Mouse (Mus musculus): ENCODE results near the gene Slc22a21. TPM values are rescaled to one million over a fixed set of nuclear protein-coding genes. Genes with fewer than 3 reads are reported as not detected.
A peak's percentile ranks its signal among the peaks of the same experiment; 100 is the strongest.
"Not testable (repeated sequence)": the region's sequence is repeated elsewhere in the genome, so short reads cannot be mapped to it uniquely, and the experiment has no call there.

The Slc22a21 gene
- polyA plus RNA-seq, 1 experiment from 2014 or later, result 12.9 TPM

- Histone ChIP-seq H3K4me2 (replicated peaks; ENCODE audit: low read depth, low read length) (no peak overlapping the region), H3K27ac (ENCODE audit: low read length) (no peak overlapping the region), H3K9ac (replicated peaks; ENCODE audit: low read depth, low read length) (no peak overlapping the region), H3K36me3 (ENCODE audit: control insufficient read depth, insufficient read depth, low read length) (no peaks in the 10 kb centered on the region), H3K4me1 (ENCODE audit: control insufficient read depth, insufficient read depth, low read length) (no peaks in the 10 kb centered on the region), H3K27me3 (ENCODE audit: control insufficient read depth, insufficient read depth, low read length) (no peaks in the 10 kb centered on the region), H3K9me3 (ENCODE audit: control insufficient read depth, low read depth, low read length) (no peaks in the 10 kb centered on the region), H3K4me3 (ENCODE audit: low read depth, low read length) (no peak overlapping the region)
- ATAC-seq (ENCODE audit: insufficient number of reproducible peaks, insufficient read depth, low FRiP score, low read depth), result peak; percentile 81; the same call in 1 of the 2 replicates
- WGBS, result 75% methylated on average over 3 of the region's 3 CpGs
These were observed 24.6 kb upstream of the Slc22a21 start for GRCm38 (mm10) chr11:54004734-54005133.

- H3K36me3 ChIP-seq (ENCODE audit: control insufficient read depth, insufficient read depth, low read length), result no peaks in the 10 kb centered on the region
- H3K4me2 ChIP-seq (replicated peaks; ENCODE audit: low read depth, low read length), result no peak overlapping the region
- H3K27ac ChIP-seq (ENCODE audit: low read length), result no peak overlapping the region
- H3K4me1 ChIP-seq (ENCODE audit: control insufficient read depth, insufficient read depth, low read length), result no peaks in the 10 kb centered on the region
- no peaks in the 10 kb centered on the region for H3K27me3 ChIP-seq (ENCODE audit: control insufficient read depth, insufficient read depth, low read length)
- WGBS, result 71% methylated on average over 9 of the region's 9 CpGs
- H3K4me3 ChIP-seq (ENCODE audit: low read depth, low read length), result no peak overlapping the region
- no peaks in the 10 kb centered on the region for H3K9me3 ChIP-seq (ENCODE audit: control insufficient read depth, low read depth, low read length)
- H3K9ac ChIP-seq (replicated peaks; ENCODE audit: low read depth, low read length), result no peak overlapping the region
- no peak for ATAC-seq (ENCODE audit: insufficient number of reproducible peaks, insufficient read depth, low FRiP score, low read depth)
These were observed 24.1 kb upstream of the Slc22a21 start for GRCm38 (mm10) chr11:54004221-54004620.

GRCm38 (mm10) chr11:54002761-54003717 lies 22.9 kb upstream of the Slc22a21 start:
- H3K36me3 ChIP-seq (ENCODE audit: control insufficient read depth, insufficient read depth, low read length); H3K9ac ChIP-seq (replicated peaks; ENCODE audit: low read depth, low read length); H3K4me2 ChIP-seq (replicated peaks; ENCODE audit: low read depth, low read length); H3K9me3 ChIP-seq (ENCODE audit: control insufficient read depth, low read depth, low read length); H3K4me1 ChIP-seq (ENCODE audit: control insufficient read depth, insufficient read depth, low read length); H3K4me3 ChIP-seq (ENCODE audit: low read depth, low read length); H3K27ac ChIP-seq (ENCODE audit: low read length); H3K27me3 ChIP-seq (ENCODE audit: control insufficient read depth, insufficient read depth, low read length); ATAC-seq (ENCODE audit: insufficient number of reproducible peaks, insufficient read depth, low FRiP score, low read depth): not testable (repeated sequence)
- 39% methylated on average over 12 of the region's 12 CpGs for WGBS

GRCm38 (mm10) chr11:54002147-54002760 lies 22.1 kb upstream of the Slc22a21 start:
- no peak overlapping the region for H3K9ac ChIP-seq (replicated peaks; ENCODE audit: low read depth, low read length)
- H3K9me3 ChIP-seq (ENCODE audit: control insufficient read depth, low read depth, low read length), result no peaks in the 10 kb centered on the region
- no peaks in the 10 kb centered on the region for H3K27me3 ChIP-seq (ENCODE audit: control insufficient read depth, insufficient read depth, low read length)
- 0 out of 2 replicates have a peak, but pooled peaks have one; percentile 23 for ATAC-seq (ENCODE audit: insufficient number of reproducible peaks, insufficient read depth, low FRiP score, low read depth)
- 2% methylated on average over 5 of the region's 5 CpGs for WGBS
- H3K27ac ChIP-seq (ENCODE audit: low read length), result no peak overlapping the region; the same call in 1 of the 2 replicates
- no peaks in the 10 kb centered on the region for H3K4me1 ChIP-seq (ENCODE audit: control insufficient read depth, insufficient read depth, low read length)
- H3K36me3 ChIP-seq (ENCODE audit: control insufficient read depth, insufficient read depth, low read length), result no peaks in the 10 kb centered on the region
- H3K4me3 ChIP-seq (ENCODE audit: low read depth, low read length), result no peak overlapping the region
- no peak overlapping the region for H3K4me2 ChIP-seq (replicated peaks; ENCODE audit: low read depth, low read length)

GRCm38 (mm10) chr11:53997661-53998060 lies 17.5 kb upstream of the Slc22a21 start:
- Histone ChIP-seq H3K4me2 (replicated peaks; ENCODE audit: low read depth, low read length) (no peak overlapping the region), H3K9me3 (ENCODE audit: control insufficient read depth, low read depth, low read length) (no peaks in the 10 kb centered on the region), H3K9ac (replicated peaks; ENCODE audit: low read depth, low read length) (no peak overlapping the region), H3K4me1 (ENCODE audit: control insufficient read depth, insufficient read depth, low read length) (no peaks in the 10 kb centered on the region), H3K36me3 (ENCODE audit: control insufficient read depth, insufficient read depth, low read length) (no peaks in the 10 kb centered on the region), H3K27ac (ENCODE audit: low read length) (no peak overlapping the region), H3K4me3 (ENCODE audit: low read depth, low read length) (no peak overlapping the region), H3K27me3 (ENCODE audit: control insufficient read depth, insufficient read depth, low read length) (no peaks in the 10 kb centered on the region)
- no peak for ATAC-seq (ENCODE audit: insufficient number of reproducible peaks, insufficient read depth, low FRiP score, low read depth)
- WGBS, result 77% methylated on average over 2 of the region's 2 CpGs

GRCm38 (mm10) chr11:53992264-53992663 lies 12.1 kb upstream of the Slc22a21 start:
- H3K27ac ChIP-seq (ENCODE audit: low read length), result peak overlapping the region; percentile 84
- H3K4me3 ChIP-seq (ENCODE audit: low read depth, low read length), result no peak overlapping the region
- H3K9ac ChIP-seq (replicated peaks; ENCODE audit: low read depth, low read length), result no peak overlapping the region
- H3K4me2 ChIP-seq (replicated peaks; ENCODE audit: low read depth, low read length), result no peak overlapping the region
- 31% methylated on average over 4 of the region's 4 CpGs for WGBS
- H3K4me1 ChIP-seq (ENCODE audit: control insufficient read depth, insufficient read depth, low read length), result no peaks in the 10 kb centered on the region
- ATAC-seq (ENCODE audit: insufficient number of reproducible peaks, insufficient read depth, low FRiP score, low read depth), result no peak
- no peaks in the 10 kb centered on the region for H3K27me3 ChIP-seq (ENCODE audit: control insufficient read depth, insufficient read depth, low read length)
- no peaks in the 10 kb centered on the region for H3K36me3 ChIP-seq (ENCODE audit: control insufficient read depth, insufficient read depth, low read length)
- H3K9me3 ChIP-seq (ENCODE audit: control insufficient read depth, low read depth, low read length), result no peaks in the 10 kb centered on the region

- Histone ChIP-seq H3K4me3 (ENCODE audit: low read depth, low read length) (no peak overlapping the region), H3K4me1 (ENCODE audit: control insufficient read depth, insufficient read depth, low read length) (no peaks in the 10 kb centered on the region), H3K9me3 (ENCODE audit: control insufficient read depth, low read depth, low read length) (no peaks in the 10 kb centered on the region), H3K9ac (replicated peaks; ENCODE audit: low read depth, low read length) (no peak overlapping the region), H3K27me3 (ENCODE audit: control insufficient read depth, insufficient read depth, low read length) (no peaks in the 10 kb centered on the region), H3K4me2 (replicated peaks; ENCODE audit: low read depth, low read length) (no peak overlapping the region), H3K27ac (ENCODE audit: low read length) (no peak overlapping the region), H3K36me3 (ENCODE audit: control insufficient read depth, insufficient read depth, low read length) (no peaks in the 10 kb centered on the region)
- WGBS, result 58% methylated on average over 1 of the region's 1 CpGs
- no peak for ATAC-seq (ENCODE audit: insufficient number of reproducible peaks, insufficient read depth, low FRiP score, low read depth)
These were observed 9.1 kb upstream of the Slc22a21 start for GRCm38 (mm10) chr11:53989232-53989631.

GRCm38 (mm10) chr11:53988081-53988480 lies 7.9 kb upstream of the Slc22a21 start:
- Histone ChIP-seq H3K36me3 (ENCODE audit: control insufficient read depth, insufficient read depth, low read length) (no peaks in the 10 kb centered on the region), H3K4me3 (ENCODE audit: low read depth, low read length) (no peak overlapping the region), H3K9ac (replicated peaks; ENCODE audit: low read depth, low read length) (no peak overlapping the region), H3K4me2 (replicated peaks; ENCODE audit: low read depth, low read length) (no peak overlapping the region), H3K27me3 (ENCODE audit: control insufficient read depth, insufficient read depth, low read length) (no peaks in the 10 kb centered on the region), H3K4me1 (ENCODE audit: control insufficient read depth, insufficient read depth, low read length) (no peaks in the 10 kb centered on the region), H3K9me3 (ENCODE audit: control insufficient read depth, low read depth, low read length) (no peaks in the 10 kb centered on the region), H3K27ac (ENCODE audit: low read length) (no peak overlapping the region)
- WGBS, result 68% methylated on average over 4 of the region's 4 CpGs
- no peak for ATAC-seq (ENCODE audit: insufficient number of reproducible peaks, insufficient read depth, low FRiP score, low read depth)
